Mouse (Mus musculus) ZHBTc4 (cell line): ENCODE measurements around the gene Cbwd1.
A peak's percentile ranks its signal among the peaks of the same experiment; 100 is the strongest.
"Not testable (repeated sequence)": the region's sequence is repeated elsewhere in the genome, so short reads cannot be mapped to it uniquely, and the experiment has no call there.

ENCODE experiments used
- DNase-seq: peaks from one replicate; pipeline ENCODE4 v3.0.0-alpha.2; 2011; ENCODE audit warnings: low read depth, low spot score

Cbwd1 gene

GRCm38 (mm10) chr19:24897006-24897895 lies 64.2 kb downstream of the Cbwd1 start:
- DNase-seq: peak; percentile 51

- no peak for DNase-seq
Measured at GRCm38 (mm10) chr19:24896536-24896935, 64.9 kb downstream of the Cbwd1 start.

- DNase-seq: no peak
Measured at GRCm38 (mm10) chr19:24886888-24887287, 74.5 kb downstream of the Cbwd1 start.

GRCm38 (mm10) chr19:24885504-24885903 lies 75.9 kb downstream of the Cbwd1 start:
- DNase-seq: peak; percentile 77

- no peak for DNase-seq
Measured at GRCm38 (mm10) chr19:24881237-24881636, 80.2 kb downstream of the Cbwd1 start.

GRCm38 (mm10) chr19:24875129-24875870 lies 86.1 kb downstream of the Cbwd1 start, which contains the start of gene Gm10053:
Gene Gm10053, plus strand, starts transcription at chr19:24875686.
- not testable (repeated sequence) for DNase-seq

- DNase-seq: no peak
Measured at GRCm38 (mm10) chr19:24873873-24874272, 87.5 kb downstream of the Cbwd1 start.

GRCm38 (mm10) chr19:24871037-24871635 lies 90.3 kb downstream of the Cbwd1 start:
- DNase-seq: peak; percentile 75
